Mouse (Mus musculus): Measurements from ENCODE around the gene Olfr211. TPM values are rescaled to one million over a fixed set of nuclear protein-coding genes. Genes with fewer than 3 reads are reported as not detected.

Gene Olfr211
- not detected in 2 replicates for polyA plus RNA-seq (2014; fragmentation: Nextera tagmentation; extraction: Ambion mirVana)

DNA sequence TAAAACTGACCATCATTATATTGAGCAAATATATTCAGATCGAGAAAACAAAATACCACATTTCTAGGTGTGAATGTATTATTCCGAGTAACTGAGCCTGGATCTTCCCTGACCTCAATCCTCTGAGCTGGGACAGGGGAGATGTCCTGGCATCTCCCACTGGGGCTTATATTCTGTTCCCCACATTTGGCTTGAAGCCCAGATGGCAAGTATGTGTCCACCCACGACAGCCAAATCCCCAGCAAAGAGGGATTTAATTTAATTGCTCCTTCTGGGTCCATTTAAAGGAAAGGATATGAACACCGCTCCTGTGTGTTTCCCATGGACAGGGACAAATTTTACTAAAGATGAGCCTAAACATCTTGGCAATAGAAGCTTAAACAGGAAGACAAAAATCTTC, at the start of gene Olfr211:
Olfr211 (plus strand) TSS at position 301 of the 400 bp plus-strand sequence.
- DNase-seq (peak; percentile 6), ATAC-seq (ENCODE audit: low FRiP score, low TSS enrichment) (no peak)
- WGBS, result 65% methylated on average over 4 of the region's 4 CpGs
- Histone ChIP-seq H3K36me3 (ENCODE audit: control insufficient read depth, insufficient read depth, low read length) (no peaks in the 10 kb centered on the region), H3K9me3 (ENCODE audit: control insufficient read depth, low read length) (no peaks in the 10 kb centered on the region), H3K9ac (replicated peaks; ENCODE audit: low read length) (no peak within 1 kb of the TSS), H3K4me1 (ENCODE audit: control insufficient read depth, insufficient read depth, low read length) (no peaks in the 10 kb centered on the region), H3K4me3 (replicated peaks; ENCODE audit: low read depth, low read length) (no peak within 1 kb of the TSS), H3K27ac (replicated peaks; ENCODE audit: low read depth, low read length) (no peak within 1 kb of the TSS), H3K27me3 (ENCODE audit: control insufficient read depth, insufficient read depth, low read length) (no peaks in the 10 kb centered on the region), H3K4me2 (ENCODE audit: low read length) (no peak within 1 kb of the TSS)

- Histone ChIP-seq H3K4me1 (ENCODE audit: control insufficient read depth, insufficient read depth, low read length) (no peaks in the 10 kb centered on the region), H3K9ac (replicated peaks; ENCODE audit: low read length) (no peak overlapping the region), H3K36me3 (ENCODE audit: control insufficient read depth, insufficient read depth, low read length) (no peaks in the 10 kb centered on the region), H3K4me3 (replicated peaks; ENCODE audit: low read depth, low read length) (no peak overlapping the region), H3K4me2 (ENCODE audit: low read length) (no peak overlapping the region), H3K27me3 (ENCODE audit: control insufficient read depth, insufficient read depth, low read length) (no peaks in the 10 kb centered on the region), H3K9me3 (ENCODE audit: control insufficient read depth, low read length) (no peaks in the 10 kb centered on the region), H3K27ac (replicated peaks; ENCODE audit: low read depth, low read length) (no peak overlapping the region)
- ATAC-seq (ENCODE audit: low FRiP score, low TSS enrichment) (no peak), DNase-seq (no peak)
- 88% methylated on average over 6 of the region's 6 CpGs for WGBS
Measured at GRCm38 (mm10) chr6:116439531-116439930, 49.4 kb upstream of the Olfr211 start.

DNA sequence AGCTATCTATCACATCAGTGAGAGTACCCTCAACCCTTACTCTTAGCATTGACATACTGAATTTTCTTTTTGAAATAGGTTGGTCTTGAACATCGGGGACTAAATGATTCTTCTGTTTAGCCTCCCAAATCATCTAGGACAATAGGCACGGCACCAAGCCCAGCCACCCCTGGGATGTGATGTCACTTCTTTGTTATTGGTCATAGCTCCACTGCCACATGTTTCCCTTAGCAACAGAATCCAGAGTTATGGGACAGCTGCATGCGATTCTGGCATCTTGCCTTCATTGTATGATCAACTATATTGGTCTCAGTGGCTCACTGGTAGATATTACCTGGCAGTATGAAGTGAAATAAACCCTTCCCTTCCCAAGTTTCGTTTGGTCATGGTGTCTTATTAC, 48.4 kb upstream of the Olfr211 start:
- ATAC-seq (ENCODE audit: low FRiP score, low TSS enrichment) (no peak), DNase-seq (no peak)
- 77% methylated on average over 4 of the region's 4 CpGs for WGBS
- no peak overlapping the region for H3K4me3 ChIP-seq (replicated peaks; ENCODE audit: low read depth, low read length)
- no peak overlapping the region for H3K27ac ChIP-seq (replicated peaks; ENCODE audit: low read depth, low read length)
- no peaks in the 10 kb centered on the region for H3K36me3 ChIP-seq (ENCODE audit: control insufficient read depth, insufficient read depth, low read length)
- no peaks in the 10 kb centered on the region for H3K4me1 ChIP-seq (ENCODE audit: control insufficient read depth, insufficient read depth, low read length)
- no peak overlapping the region for H3K4me2 ChIP-seq (ENCODE audit: low read length)
- H3K9ac ChIP-seq (replicated peaks; ENCODE audit: low read length), result no peak overlapping the region
- H3K27me3 ChIP-seq (ENCODE audit: control insufficient read depth, insufficient read depth, low read length), result no peaks in the 10 kb centered on the region
- H3K9me3 ChIP-seq (ENCODE audit: control insufficient read depth, low read length), result no peaks in the 10 kb centered on the region

DNA sequence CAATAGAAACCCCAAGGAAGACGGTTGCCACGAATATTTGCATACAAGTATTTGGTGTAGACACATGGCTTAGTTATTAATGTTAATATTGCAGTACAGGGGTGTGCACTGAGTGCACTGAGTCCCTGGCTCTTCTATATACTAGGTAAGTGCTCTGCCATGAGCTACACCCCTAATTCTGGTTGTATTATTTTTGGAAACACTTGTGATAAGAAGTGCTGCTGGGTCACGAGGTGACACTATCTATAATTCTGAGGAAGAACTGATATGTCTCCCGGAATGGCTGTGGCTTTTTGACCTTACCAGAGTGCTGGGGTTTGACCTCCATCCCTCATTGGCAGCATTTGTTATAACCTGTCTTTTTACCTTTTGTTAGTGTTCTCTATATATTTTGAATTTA, 48.0 kb upstream of the Olfr211 start:
- no peaks in the 10 kb centered on the region for H3K36me3 ChIP-seq (ENCODE audit: control insufficient read depth, insufficient read depth, low read length)
- no peak overlapping the region for H3K4me2 ChIP-seq (ENCODE audit: low read length)
- DNase-seq (no peak), ATAC-seq (ENCODE audit: low FRiP score, low TSS enrichment) (no peak)
- H3K27ac ChIP-seq (replicated peaks; ENCODE audit: low read depth, low read length), result no peak overlapping the region
- H3K4me1 ChIP-seq (ENCODE audit: control insufficient read depth, insufficient read depth, low read length), result no peaks in the 10 kb centered on the region
- no peaks in the 10 kb centered on the region for H3K9me3 ChIP-seq (ENCODE audit: control insufficient read depth, low read length)
- H3K27me3 ChIP-seq (ENCODE audit: control insufficient read depth, insufficient read depth, low read length), result no peaks in the 10 kb centered on the region
- H3K4me3 ChIP-seq (replicated peaks; ENCODE audit: low read depth, low read length), result no peak overlapping the region
- WGBS, result 88% methylated on average over 4 of the region's 4 CpGs
- H3K9ac ChIP-seq (replicated peaks; ENCODE audit: low read length), result no peak overlapping the region

DNA sequence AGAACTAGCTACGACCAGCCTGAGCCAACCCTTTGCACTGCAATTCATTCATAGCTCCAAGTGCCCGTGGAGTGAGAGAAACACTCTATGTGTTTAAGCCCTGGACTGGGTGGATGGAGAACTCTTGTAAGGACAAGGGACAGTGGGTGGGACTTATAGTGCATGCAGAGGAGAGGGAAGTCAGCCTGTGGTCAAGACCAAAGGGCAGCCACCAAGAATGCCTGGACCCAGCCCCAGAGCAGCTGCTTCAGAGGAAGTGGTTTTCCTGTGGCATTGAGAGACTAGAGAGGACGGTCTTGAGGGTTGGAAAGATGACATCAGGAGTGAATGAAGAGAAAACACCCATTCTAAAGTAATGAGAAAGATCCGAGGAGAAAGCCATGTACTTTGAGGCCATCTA, 33.1 kb upstream of the Olfr211 start:
- ATAC-seq (ENCODE audit: low FRiP score, low TSS enrichment) (no peak), DNase-seq (no peak)
- Histone ChIP-seq H3K4me3 (replicated peaks; ENCODE audit: low read depth, low read length) (no peak overlapping the region), H3K9ac (replicated peaks; ENCODE audit: low read length) (no peak overlapping the region), H3K36me3 (ENCODE audit: control insufficient read depth, insufficient read depth, low read length) (no peaks in the 10 kb centered on the region), H3K27ac (replicated peaks; ENCODE audit: low read depth, low read length) (no peak overlapping the region), H3K4me1 (ENCODE audit: control insufficient read depth, insufficient read depth, low read length) (0 out of 2 replicates have a peak, but pooled peaks cover 3% of the 10 kb centered on the region), H3K27me3 (ENCODE audit: control insufficient read depth, insufficient read depth, low read length) (peaks cover 8% of the 10 kb centered on the region; the same call in 1 of the 2 replicates), H3K4me2 (ENCODE audit: low read length) (no peak overlapping the region), H3K9me3 (ENCODE audit: control insufficient read depth, low read length) (no peaks in the 10 kb centered on the region)
- WGBS, result 79% methylated on average over 4 of the region's 4 CpGs

GRCm38 (mm10) chr6:116456482-116456881, 32.4 kb upstream of the Olfr211 start:
- 0 out of 2 replicates have a peak, but pooled peaks cover 6% of the 10 kb centered on the region for H3K4me1 ChIP-seq (ENCODE audit: control insufficient read depth, insufficient read depth, low read length)
- no peak overlapping the region for H3K27ac ChIP-seq (replicated peaks; ENCODE audit: low read depth, low read length)
- no peak overlapping the region for H3K4me3 ChIP-seq (replicated peaks; ENCODE audit: low read depth, low read length)
- 93% methylated on average over 1 of the region's 1 CpGs for WGBS
- no peak for DNase-seq
- H3K9me3 ChIP-seq (ENCODE audit: control insufficient read depth, low read length), result no peaks in the 10 kb centered on the region
- H3K27me3 ChIP-seq (ENCODE audit: control insufficient read depth, insufficient read depth, low read length), result peaks cover 15% of the 10 kb centered on the region; the same call in 1 of the 2 replicates
- H3K4me2 ChIP-seq (ENCODE audit: low read length), result no peak overlapping the region
- no peak for ATAC-seq (ENCODE audit: low FRiP score, low TSS enrichment)
- no peaks in the 10 kb centered on the region for H3K36me3 ChIP-seq (ENCODE audit: control insufficient read depth, insufficient read depth, low read length)
- no peak overlapping the region for H3K9ac ChIP-seq (replicated peaks; ENCODE audit: low read length)

GRCm38 (mm10) chr6:116458728-116459127, 30.2 kb upstream of the Olfr211 start:
- no peaks in the 10 kb centered on the region for H3K36me3 ChIP-seq (ENCODE audit: control insufficient read depth, insufficient read depth, low read length)
- 77% methylated on average over 4 of the region's 4 CpGs for WGBS
- H3K9me3 ChIP-seq (ENCODE audit: control insufficient read depth, low read length), result no peaks in the 10 kb centered on the region
- H3K9ac ChIP-seq (replicated peaks; ENCODE audit: low read length), result no peak overlapping the region
- no peak for ATAC-seq (ENCODE audit: low FRiP score, low TSS enrichment)
- no peak for DNase-seq
- peaks cover 16% of the 10 kb centered on the region; the same call in 1 of the 2 replicates for H3K27me3 ChIP-seq (ENCODE audit: control insufficient read depth, insufficient read depth, low read length)
- H3K4me3 ChIP-seq (replicated peaks; ENCODE audit: low read depth, low read length), result no peak overlapping the region
- no peak overlapping the region for H3K4me2 ChIP-seq (ENCODE audit: low read length)
- H3K4me1 ChIP-seq (ENCODE audit: control insufficient read depth, insufficient read depth, low read length), result 0 out of 2 replicates have a peak, but pooled peaks cover 6% of the 10 kb centered on the region
- H3K27ac ChIP-seq (replicated peaks; ENCODE audit: low read depth, low read length), result no peak overlapping the region

DNA sequence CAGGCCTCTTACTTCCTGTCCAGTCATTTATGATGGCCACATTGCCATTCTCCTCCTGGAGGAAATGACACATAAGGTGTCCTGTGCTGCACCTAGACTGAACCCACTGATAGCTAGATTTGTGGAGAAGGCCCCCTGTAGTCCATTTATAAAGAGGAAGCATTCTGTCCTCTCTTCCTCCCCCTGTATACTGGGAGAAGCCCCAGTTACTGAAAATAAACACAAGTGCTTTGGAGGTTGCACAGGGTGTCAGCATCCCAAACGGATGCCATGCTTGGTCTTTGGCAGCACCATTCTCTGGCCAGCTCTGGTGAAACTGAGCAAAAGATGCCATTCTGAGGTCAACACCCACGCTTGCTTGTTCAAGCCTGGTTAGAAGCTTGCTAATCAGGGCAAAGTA, 29.7 kb upstream of the Olfr211 start:
- Histone ChIP-seq H3K4me1 (ENCODE audit: control insufficient read depth, insufficient read depth, low read length) (0 out of 2 replicates have a peak, but pooled peaks cover 6% of the 10 kb centered on the region), H3K4me2 (ENCODE audit: low read length) (no peak overlapping the region), H3K4me3 (replicated peaks; ENCODE audit: low read depth, low read length) (no peak overlapping the region), H3K36me3 (ENCODE audit: control insufficient read depth, insufficient read depth, low read length) (no peaks in the 10 kb centered on the region), H3K9ac (replicated peaks; ENCODE audit: low read length) (no peak overlapping the region), H3K27ac (replicated peaks; ENCODE audit: low read depth, low read length) (no peak overlapping the region), H3K27me3 (ENCODE audit: control insufficient read depth, insufficient read depth, low read length) (peaks cover 16% of the 10 kb centered on the region; the same call in 1 of the 2 replicates), H3K9me3 (ENCODE audit: control insufficient read depth, low read length) (no peaks in the 10 kb centered on the region)
- DNase-seq, result no peak
- ATAC-seq (ENCODE audit: low FRiP score, low TSS enrichment), result no peak
- WGBS, result 75% methylated on average over 2 of the region's 2 CpGs

- WGBS, result 2% methylated on average over 43 of the region's 43 CpGs
- no peak; the same call in 1 of the 2 replicates for ATAC-seq (ENCODE audit: low FRiP score, low TSS enrichment)
- Histone ChIP-seq H3K4me3 (replicated peaks; ENCODE audit: low read depth, low read length) (peak within 1 kb of the TSS; percentile 25), H3K27me3 (ENCODE audit: control insufficient read depth, insufficient read depth, low read length) (peaks cover 16% of the 10 kb centered on the region; the same call in 1 of the 2 replicates), H3K9me3 (ENCODE audit: control insufficient read depth, low read length) (no peaks in the 10 kb centered on the region), H3K27ac (replicated peaks; ENCODE audit: low read depth, low read length) (no peak within 1 kb of the TSS), H3K36me3 (ENCODE audit: control insufficient read depth, insufficient read depth, low read length) (no peaks in the 10 kb centered on the region), H3K4me2 (ENCODE audit: low read length) (peak within 1 kb of the TSS; percentile 63), H3K4me1 (ENCODE audit: control insufficient read depth, insufficient read depth, low read length) (0 out of 2 replicates have a peak, but pooled peaks cover 6% of the 10 kb centered on the region), H3K9ac (replicated peaks; ENCODE audit: low read length) (0 out of 2 replicates have a peak within 1 kb of the TSS, but pooled peaks have one; percentile 29)
- DNase-seq, result peak; percentile 27
Measured at GRCm38 (mm10) chr6:116460544-116461283, 28.2 kb upstream of the Olfr211 start, which contains the start of gene Alox5. TSS of gene Alox5 (minus strand) at chr6:116461178.

All from midbrain, embryonic 14.5 days (tissue).